26 mouse cellular contexts compared by ENCODE assay signal in the genomic region with DNA sequence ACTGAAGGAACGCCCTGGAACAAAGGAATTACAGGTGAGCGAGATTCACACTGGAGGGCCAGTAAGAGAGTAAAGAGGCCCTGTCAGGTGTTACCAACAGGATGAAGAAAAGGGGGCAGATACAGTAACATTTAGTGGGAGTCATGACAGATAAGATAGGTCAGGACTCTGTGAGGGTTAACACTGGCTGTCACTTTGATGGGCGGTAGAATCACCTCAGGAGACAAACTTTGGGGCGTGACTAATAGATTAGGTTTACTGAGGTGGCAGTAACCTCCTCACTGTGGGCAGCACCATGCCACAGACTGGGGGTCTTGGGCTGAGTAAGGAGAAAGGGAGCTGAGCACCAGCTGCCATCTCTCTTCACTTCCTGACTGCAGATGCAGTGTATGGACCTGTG.
DNase-seq lines count a peak whose midpoint lies in the region; ATAC-seq and TF ChIP-seq lines count a peak whose summit lies in the region.
"Had no signal": no experiment of that assay in that cellular context is flagged by ENCODE, and none has a peak within 500 bp of the region (broad histone marks: within the 10 kb centered on the region; RNA-seq: fewer than 3 reads in every experiment).

No protein-coding gene starts in this region.

- H3K36me3 ChIP-seq in limb, embryonic 12.5 days: no peaks in the 10 kb centered on the region
- H3K36me3 ChIP-seq in limb, embryonic 10.5 days: no peaks in the 10 kb centered on the region
- H3K36me3 ChIP-seq in stomach, embryonic 14.5 days (ENCODE audit: control insufficient read depth, insufficient read depth, low read length): no peaks in the 10 kb centered on the region
- H3K36me3 ChIP-seq in stomach, postnatal 0 days (ENCODE audit: control insufficient read depth, insufficient read depth, low read length): no peaks in the 10 kb centered on the region
- H3K36me3 ChIP-seq in liver, embryonic 15.5 days (replicated peaks): no peaks in the 10 kb centered on the region
- no peaks in the 10 kb centered on the region for H3K36me3 ChIP-seq in hindbrain, embryonic 10.5 days
- H3K36me3 ChIP-seq: embryonic facial prominence, embryonic 10.5 days; embryonic facial prominence, embryonic 13.5 days; heart, embryonic 10.5 days; hindbrain, embryonic 13.5 days had no signal

- H3K27ac ChIP-seq in limb, embryonic 12.5 days: no peak overlapping the region
- H3K27ac ChIP-seq in limb, embryonic 10.5 days: no peak overlapping the region
- no peak overlapping the region for H3K27ac ChIP-seq in stomach, embryonic 14.5 days (ENCODE audit: low read length)
- no peak overlapping the region for H3K27ac ChIP-seq in stomach, postnatal 0 days (replicated peaks)
- H3K27ac ChIP-seq in liver, embryonic 15.5 days (replicated peaks): 0 out of 2 replicates have a peak overlapping the region, but pooled peaks have one; percentile 41
- H3K27ac ChIP-seq in hindbrain, embryonic 10.5 days: no peak overlapping the region; the same call in 1 of the 2 replicates
- H3K27ac ChIP-seq: embryonic facial prominence, embryonic 10.5 days; embryonic facial prominence, embryonic 13.5 days; forebrain, embryonic 13.5 days; gastrocnemius, adult 2 months; heart, adult 2 months; heart, embryonic 10.5 days; hindbrain, embryonic 13.5 days had no signal

- H3K9me3 ChIP-seq in limb, embryonic 12.5 days: no peaks in the 10 kb centered on the region
- no peaks in the 10 kb centered on the region for H3K9me3 ChIP-seq in limb, embryonic 10.5 days (replicated peaks)
- no peaks in the 10 kb centered on the region for H3K9me3 ChIP-seq in stomach, embryonic 14.5 days (ENCODE audit: control insufficient read depth, low read depth, low read length)
- no peaks in the 10 kb centered on the region for H3K9me3 ChIP-seq in stomach, postnatal 0 days (ENCODE audit: control insufficient read depth, low read length)
- no peaks in the 10 kb centered on the region for H3K9me3 ChIP-seq in liver, embryonic 15.5 days (replicated peaks)
- no peaks in the 10 kb centered on the region for H3K9me3 ChIP-seq in hindbrain, embryonic 10.5 days
- H3K9me3 ChIP-seq: embryonic facial prominence, embryonic 10.5 days; embryonic facial prominence, embryonic 13.5 days; forebrain, embryonic 13.5 days; heart, embryonic 10.5 days; hindbrain, embryonic 13.5 days had no signal

- WGBS in limb, embryonic 12.5 days: 80% methylated on average over 4 of the region's 4 CpGs
- WGBS in limb, embryonic 10.5 days: 88% methylated on average over 4 of the region's 4 CpGs
- WGBS in stomach, embryonic 14.5 days: 84% methylated on average over 4 of the region's 4 CpGs
- 88% methylated on average over 4 of the region's 4 CpGs for WGBS in stomach, postnatal 0 days
- WGBS in liver, embryonic 15.5 days (ENCODE audit: insufficient replicate concordance): 53% methylated on average over 4 of the region's 4 CpGs
- WGBS in hindbrain, embryonic 10.5 days: 87% methylated on average over 4 of the region's 4 CpGs

- no peak for TF ChIP-seq CTCF in stomach, postnatal 0 days (IDR thresholded peaks at IDR 0.05; ENCODE audit: low read depth)

- H3K4me1 ChIP-seq in limb, embryonic 12.5 days (replicated peaks): peaks cover 40% of the 10 kb centered on the region
- H3K4me1 ChIP-seq in limb, embryonic 10.5 days: peaks cover 39% of the 10 kb centered on the region
- no peaks in the 10 kb centered on the region for H3K4me1 ChIP-seq in stomach, embryonic 14.5 days (ENCODE audit: control insufficient read depth, insufficient read depth, low read length)
- no peaks in the 10 kb centered on the region for H3K4me1 ChIP-seq in stomach, postnatal 0 days (replicated peaks; ENCODE audit: control insufficient read depth, insufficient read depth)
- H3K4me1 ChIP-seq in liver, embryonic 15.5 days (replicated peaks): peaks cover 27% of the 10 kb centered on the region
- peaks cover 23% of the 10 kb centered on the region for H3K4me1 ChIP-seq in hindbrain, embryonic 10.5 days (replicated peaks)
- H3K4me1 ChIP-seq: forebrain, embryonic 13.5 days had no signal

- no peak overlapping the region for H3K9ac ChIP-seq in limb, embryonic 12.5 days (replicated peaks)
- H3K9ac ChIP-seq in stomach, embryonic 14.5 days (replicated peaks; ENCODE audit: low read depth, low read length): no peak overlapping the region
- H3K9ac ChIP-seq in stomach, postnatal 0 days (ENCODE audit: low read length): no peak overlapping the region
- no peak overlapping the region for H3K9ac ChIP-seq in liver, embryonic 15.5 days
- H3K9ac ChIP-seq: embryonic facial prominence, embryonic 13.5 days; forebrain, embryonic 13.5 days; forebrain, postnatal 0 days; hindbrain, embryonic 13.5 days had no signal

- ATAC-seq in limb, embryonic 12.5 days (ENCODE audit: insufficient number of reproducible peaks, insufficient read depth, low FRiP score, low TSS enrichment, low read depth): peak; percentile 29; the same call in 1 of the 2 replicates
- 0 out of 2 replicates have a peak, but pooled peaks have one; percentile 42 for ATAC-seq in stomach, embryonic 14.5 days (ENCODE audit: insufficient number of reproducible peaks, insufficient read depth, low FRiP score, low read depth)
- no peak for ATAC-seq in stomach, postnatal 0 days (ENCODE audit: low FRiP score, low TSS enrichment)
- peak; percentile 81 for ATAC-seq in liver, embryonic 15.5 days (ENCODE audit: insufficient read depth)
- ATAC-seq: activated CD4-positive, CD25-positive, alpha-beta regulatory T cell, adult 4 months; forebrain, embryonic 13.5 days; forebrain, postnatal 0 days; hindbrain, embryonic 16.5 days had no signal

- H3K4me2 ChIP-seq in limb, embryonic 12.5 days: no peak overlapping the region
- H3K4me2 ChIP-seq in stomach, embryonic 14.5 days (replicated peaks; ENCODE audit: low read depth, low read length): no peak overlapping the region
- H3K4me2 ChIP-seq in stomach, postnatal 0 days (replicated peaks; ENCODE audit: low read depth): no peak overlapping the region
- H3K4me2 ChIP-seq in liver, embryonic 15.5 days: peak overlapping the region; percentile 41
- H3K4me2 ChIP-seq: embryonic facial prominence, embryonic 13.5 days; forebrain, embryonic 13.5 days; hindbrain, embryonic 13.5 days had no signal

- no peaks in the 10 kb centered on the region for H3K27me3 ChIP-seq in limb, embryonic 12.5 days
- H3K27me3 ChIP-seq in limb, embryonic 10.5 days (ENCODE audit: low read depth, poor library complexity, severe bottlenecking): no peaks in the 10 kb centered on the region
- H3K27me3 ChIP-seq in stomach, embryonic 14.5 days (ENCODE audit: control insufficient read depth, insufficient read depth, low read length): no peaks in the 10 kb centered on the region
- no peaks in the 10 kb centered on the region for H3K27me3 ChIP-seq in stomach, postnatal 0 days (ENCODE audit: control insufficient read depth, insufficient read depth, low read length)
- no peaks in the 10 kb centered on the region for H3K27me3 ChIP-seq in liver, embryonic 15.5 days
- H3K27me3 ChIP-seq in hindbrain, embryonic 10.5 days (ENCODE audit: insufficient read depth, poor library complexity, severe bottlenecking): no peaks in the 10 kb centered on the region
- H3K27me3 ChIP-seq: embryonic facial prominence, embryonic 13.5 days; forebrain, embryonic 13.5 days; hindbrain, embryonic 13.5 days had no signal

- no peak overlapping the region for H3K4me3 ChIP-seq in limb, embryonic 12.5 days (replicated peaks)
- H3K4me3 ChIP-seq in limb, embryonic 10.5 days: no peak overlapping the region
- H3K4me3 ChIP-seq in stomach, embryonic 14.5 days (ENCODE audit: low read depth, low read length): no peak overlapping the region
- H3K4me3 ChIP-seq in stomach, postnatal 0 days (ENCODE audit: low read depth, low read length): no peak overlapping the region
- no peak overlapping the region for H3K4me3 ChIP-seq in liver, embryonic 15.5 days (replicated peaks)
- no peak overlapping the region for H3K4me3 ChIP-seq in hindbrain, embryonic 10.5 days
- H3K4me3 ChIP-seq: embryonic facial prominence, embryonic 10.5 days; embryonic facial prominence, embryonic 13.5 days; erythroblast, embryonic 14.5 days; forebrain, embryonic 13.5 days; gastrocnemius, adult 2 months; heart, adult 2 months; heart, embryonic 10.5 days; hindbrain, embryonic 13.5 days had no signal

- no peak for TF ChIP-seq EP300 in stomach, postnatal 0 days (optimal IDR thresholded peaks at IDR 0.05)

- no peak for DNase-seq in limb, embryonic 10.5 days (ENCODE audit: low spot score)
- no peak for DNase-seq in stomach, postnatal 0 days (ENCODE audit: low spot score)
- no peak for DNase-seq in kidney, adult 18-20 months
- DNase-seq in hindbrain, embryonic 10.5 days (ENCODE audit: low spot score): no peak
- DNase-seq: adrenal gland, adult 8-10 months; adrenal gland, postnatal 25 days; cerebellum, adult 11-12 months; cerebellum, adult 8-10 months; cerebellum, postnatal 10 days; cerebellum, postnatal 36 days; embryo, embryonic 11 days; forebrain, postnatal 0 days; gastrocnemius, adult 2 months; gastrocnemius, postnatal 14 days; heart, adult 2 months had no signal
